Mouse (Mus musculus) yolk sac, embryonic 10.5 days (tissue): ENCODE data around the gene Stpg1.
A peak's percentile ranks its signal among the peaks of the same experiment; 100 is the strongest.

Experiments
- DNase-seq: peaks from one replicate; pipeline ENCODE4 v3.0.0-alpha.2; 2017; ENCODE audit warnings: low spot score

Gene Stpg1

DNA sequence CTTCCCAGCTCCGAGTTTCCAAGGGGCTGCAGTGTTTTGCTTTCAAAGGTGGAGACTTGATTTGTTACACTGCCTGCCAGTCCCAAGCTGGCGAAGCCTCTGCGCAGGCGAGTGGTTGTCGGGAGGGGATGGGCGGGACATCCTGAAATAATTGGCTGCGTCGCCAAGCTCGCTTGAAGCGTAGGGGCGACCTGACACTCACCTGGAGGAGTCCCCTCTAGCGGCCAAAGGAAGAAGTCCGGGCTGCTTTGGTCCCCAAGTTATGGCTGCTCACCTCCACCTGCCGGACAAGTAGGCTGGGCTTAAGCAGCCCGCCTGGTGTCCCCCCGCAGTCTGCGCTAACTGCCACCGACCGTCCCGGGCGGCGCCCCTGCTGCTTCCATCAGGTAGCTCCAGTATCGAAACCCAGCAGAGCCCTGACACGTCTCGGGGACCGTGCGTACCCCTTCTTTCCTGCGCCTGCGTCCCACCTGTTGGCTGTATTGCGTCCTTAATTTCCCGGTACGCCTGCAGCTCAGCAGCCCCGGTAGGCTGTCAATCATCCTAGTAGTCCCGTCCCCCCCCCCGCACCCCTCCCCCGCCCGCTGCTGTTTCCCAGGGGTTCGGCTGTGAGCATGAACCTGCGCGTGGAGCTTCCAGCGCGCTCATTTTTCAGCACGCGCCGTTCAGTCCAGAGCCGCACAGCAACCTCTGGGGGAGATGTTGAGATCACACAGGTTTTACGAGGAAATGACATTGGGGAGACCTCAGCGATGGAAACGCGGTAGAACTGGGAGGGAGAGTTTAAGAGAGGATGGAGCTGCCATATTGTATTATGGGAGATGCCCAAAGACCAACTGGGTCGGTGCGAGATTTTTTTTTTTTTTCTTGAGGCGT, at the start of gene Stpg1, which contains the start of gene Nipal3:
Stpg1 (plus strand) TSS at position 270 of the 876 bp plus-strand sequence.
Nipal3 (minus strand) TSS at position 518 of the 876 bp plus-strand sequence.
- peak; percentile 95 for DNase-seq

- DNase-seq: peak; percentile 73
Measured at GRCm38 (mm10) chr4:135451360-135452015, 43.1 kb upstream of the Stpg1 start.

- DNase-seq: no peak
Measured at GRCm38 (mm10) chr4:135453164-135453563, 41.4 kb upstream of the Stpg1 start.

GRCm38 (mm10) chr4:135453572-135453971, 41.0 kb upstream of the Stpg1 start:
- peak; percentile 28 for DNase-seq

- DNase-seq: no peak
Measured at GRCm38 (mm10) chr4:135463406-135463805, 31.2 kb upstream of the Stpg1 start.

DNA sequence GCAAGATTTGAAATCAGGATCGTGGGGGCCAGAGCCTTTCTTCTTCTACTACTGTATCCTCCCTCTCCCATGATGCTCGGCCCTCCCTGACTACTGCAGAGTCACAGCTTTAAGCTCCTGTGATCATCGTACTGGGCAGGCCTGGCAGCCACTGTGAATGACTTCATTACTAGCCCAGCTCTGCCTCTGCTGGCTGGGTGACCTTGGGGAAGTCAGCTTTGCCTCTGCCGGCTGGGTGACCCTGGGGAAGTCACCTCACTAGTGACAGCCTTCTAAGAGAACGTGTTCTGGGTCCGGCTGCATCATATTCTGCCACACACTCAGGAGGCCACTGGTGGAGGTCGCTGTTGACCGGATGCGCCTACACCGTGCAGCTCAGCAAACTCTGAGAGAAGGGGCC, 16.7 kb upstream of the Stpg1 start:
- DNase-seq: no peak

DNA sequence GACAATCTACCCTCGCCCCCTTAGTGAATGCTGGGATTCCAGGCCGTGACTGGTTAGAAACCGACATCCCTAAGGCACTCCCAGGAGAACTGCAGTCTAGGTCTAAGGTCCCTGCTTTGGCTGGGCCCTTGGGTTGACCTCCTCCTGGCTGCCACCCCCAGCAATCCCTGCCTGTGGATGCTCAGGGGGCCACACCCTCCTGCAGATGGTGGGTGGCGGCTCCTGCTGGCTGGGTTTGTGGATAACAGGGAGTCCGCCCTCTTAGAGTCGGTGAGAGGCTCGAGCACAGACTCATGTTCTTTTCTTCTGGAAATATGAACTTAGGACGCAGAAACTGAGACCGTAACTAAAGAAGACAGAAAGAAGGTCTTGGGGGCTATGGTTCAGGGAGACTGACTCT, 14.2 kb upstream of the Stpg1 start:
- DNase-seq: no peak

- DNase-seq: no peak
Measured at GRCm38 (mm10) chr4:135485086-135485485, 9.5 kb upstream of the Stpg1 start.

DNA sequence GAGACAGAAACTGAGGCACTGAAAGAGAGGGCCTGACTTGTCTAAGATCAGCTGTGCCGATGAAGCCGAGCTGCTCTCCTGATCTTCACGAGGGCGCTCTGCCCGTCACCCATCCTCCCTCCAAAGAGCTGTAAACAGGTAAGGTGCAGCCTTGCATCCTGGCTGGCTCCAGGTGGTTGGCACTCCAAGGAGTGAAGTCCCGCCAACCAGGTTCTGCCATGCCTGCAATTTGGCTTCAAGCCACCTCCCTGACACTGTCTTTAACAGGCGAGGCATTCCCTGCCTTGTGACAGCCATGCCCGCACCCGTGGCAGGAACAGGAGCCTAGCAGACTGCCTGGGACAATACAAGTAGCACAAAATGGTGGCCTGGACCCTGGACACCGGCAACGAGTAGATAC, 8.2 kb upstream of the Stpg1 start:
- no peak for DNase-seq

GRCm38 (mm10) chr4:135489256-135489655, 5.3 kb upstream of the Stpg1 start:
- DNase-seq: no peak

- DNase-seq: no peak
Measured at GRCm38 (mm10) chr4:135493271-135493670, 1.3 kb upstream of the Stpg1 start.

- DNase-seq: peak; percentile 50
Measured at GRCm38 (mm10) chr4:135493691-135494520, 684 bp upstream of the Stpg1 start.

- no peak for DNase-seq
Measured at GRCm38 (mm10) chr4:135495397-135495791, 804 bp downstream of the Stpg1 start.

- DNase-seq: peak; percentile 84
Measured at GRCm38 (mm10) chr4:135495810-135496209, 1.2 kb downstream of the Stpg1 start.

- DNase-seq: no peak
Measured at GRCm38 (mm10) chr4:135498136-135498535, 3.5 kb downstream of the Stpg1 start.

DNA sequence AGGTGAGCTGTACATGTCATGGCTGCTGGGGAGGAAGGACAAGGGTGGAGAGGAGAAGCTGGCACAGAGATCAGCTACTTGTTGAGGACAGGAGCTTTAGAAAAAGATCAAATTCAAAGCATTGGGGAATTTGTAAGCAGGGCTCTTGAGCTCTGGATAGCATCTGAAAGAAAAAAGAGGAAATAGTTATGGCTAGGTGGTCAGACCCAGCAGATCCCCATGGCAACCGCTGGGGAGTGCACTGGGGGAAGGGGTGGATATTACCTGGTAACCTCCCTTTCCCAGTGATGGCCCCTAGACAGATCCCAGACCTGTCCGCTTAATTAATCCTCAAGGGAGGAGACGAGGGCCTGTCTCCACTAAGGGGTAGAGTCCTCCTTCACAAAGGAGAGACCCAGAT, 5.2 kb downstream of the Stpg1 start:
- no peak for DNase-seq

DNA sequence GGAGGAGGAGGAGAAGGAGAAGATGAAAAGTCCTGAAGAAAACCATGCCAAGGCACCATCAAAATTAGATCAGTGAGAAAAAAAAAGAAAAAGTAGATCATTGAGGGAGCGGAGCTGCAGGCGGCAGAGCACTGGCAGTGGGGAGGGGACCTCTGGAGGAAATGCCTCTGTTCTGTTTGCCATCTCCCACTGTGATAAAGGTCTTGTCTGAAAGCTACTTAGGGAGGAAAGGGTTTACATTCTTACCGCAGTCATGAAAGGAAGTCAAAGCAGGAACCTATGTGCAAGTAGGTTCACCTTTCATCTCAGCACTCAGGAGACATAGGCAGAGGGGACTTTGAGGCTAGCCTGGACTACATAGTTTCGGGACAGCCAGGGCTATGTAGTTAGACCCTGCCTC, 7.0 kb downstream of the Stpg1 start:
- no peak for DNase-seq

GRCm38 (mm10) chr4:135505794-135506193, 11.2 kb downstream of the Stpg1 start:
- no peak for DNase-seq

DNA sequence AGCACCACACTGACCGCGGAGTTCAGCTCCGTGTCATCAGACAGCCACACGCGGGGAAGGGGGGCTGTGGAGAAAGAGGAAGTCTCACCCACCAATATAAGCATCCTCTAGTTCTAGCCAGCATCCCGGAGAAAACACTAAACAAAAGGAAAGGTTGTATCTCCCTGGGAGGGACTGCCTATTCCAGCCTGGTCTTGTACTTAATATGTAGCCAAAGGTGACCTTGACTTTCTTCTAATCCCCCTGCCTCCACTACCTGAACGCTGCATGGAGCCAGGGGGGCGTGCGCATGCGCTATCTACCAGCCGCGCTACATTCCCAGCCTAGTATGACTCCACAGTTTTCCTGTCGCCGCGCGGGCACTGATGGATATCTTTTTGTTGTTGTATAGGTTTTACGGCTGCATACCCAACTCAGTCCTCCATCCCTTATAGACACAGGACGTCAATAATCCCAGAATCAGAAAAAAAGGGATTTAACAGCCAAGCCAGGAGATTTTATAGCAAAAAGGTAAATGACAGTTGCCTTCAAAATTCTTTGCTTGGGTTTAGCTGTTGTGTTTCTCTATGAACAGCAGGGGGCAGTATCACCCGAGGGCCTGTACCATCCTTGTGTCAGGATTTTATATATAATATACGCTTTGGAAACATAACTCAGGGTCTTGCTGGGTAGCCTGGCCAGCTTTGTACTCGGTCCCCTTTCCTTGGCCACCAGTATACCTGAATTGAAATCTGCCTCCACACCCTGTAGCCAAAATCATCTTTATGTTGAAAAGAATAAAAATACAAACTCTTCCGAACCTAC, 13.2 kb downstream of the Stpg1 start:
- DNase-seq: peak; percentile 46

GRCm38 (mm10) chr4:135508419-135509039, 13.9 kb downstream of the Stpg1 start:
- DNase-seq: peak; percentile 64

DNA sequence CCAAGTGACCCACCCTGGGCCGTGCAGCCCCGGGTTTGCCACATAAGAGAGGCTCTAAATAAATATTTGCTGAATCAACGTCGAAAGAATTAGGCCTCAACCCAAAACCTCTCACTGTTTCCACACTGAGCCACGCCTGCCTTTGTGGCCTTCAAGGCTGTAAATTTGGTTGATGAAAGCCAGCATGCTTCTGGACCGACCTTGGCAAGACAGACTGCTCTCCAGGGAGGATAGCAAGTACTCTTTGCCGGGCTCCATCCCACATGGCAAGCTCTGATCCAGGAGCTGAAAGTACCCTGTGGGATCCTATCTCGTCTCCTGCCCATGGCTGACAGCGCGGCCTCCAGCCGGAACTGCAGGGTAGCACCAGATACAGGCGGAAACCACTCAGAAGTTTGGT, 14.9 kb downstream of the Stpg1 start:
- no peak for DNase-seq
